Mouse (Mus musculus): ENCODE data around the gene Gm10153. TPM values are rescaled to one million over a fixed set of nuclear protein-coding genes. Genes with fewer than 3 reads are reported as not detected.
"Not testable (repeated sequence)": the region's sequence is repeated elsewhere in the genome, so short reads cannot be mapped to it uniquely, and the experiment has no call there.

Gm10153 gene
- not detected in 2 replicates for polyA plus RNA-seq (2014; fragmentation: Nextera tagmentation; extraction: Ambion mirVana)

DNA sequence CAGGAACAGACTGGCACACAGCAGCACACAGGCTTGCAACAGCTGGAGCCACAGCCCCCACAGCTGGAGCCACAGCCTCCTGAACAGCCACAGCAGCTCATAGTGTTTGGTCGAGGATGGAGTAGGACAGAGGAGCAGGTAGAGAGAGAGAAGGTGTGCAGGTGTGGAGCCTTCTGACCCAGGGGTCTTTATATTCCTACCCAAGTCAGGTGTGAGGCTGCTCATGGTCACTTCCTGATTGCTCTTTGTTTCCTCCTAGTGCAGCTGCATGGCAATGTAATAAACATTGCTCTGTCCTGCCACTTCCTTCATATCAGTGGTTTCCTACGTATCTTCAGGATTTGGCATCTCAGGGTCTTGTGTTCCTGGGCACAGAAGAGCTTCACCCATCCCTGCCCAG is at the start of gene Gm10153:
Gene Gm10153 (minus strand): TSS at position 101 of the 400 bp plus-strand sequence.
- Histone ChIP-seq H3K9me3 (ENCODE audit: control insufficient read depth, low read length) (0 out of 2 replicates have a peak, but pooled peaks cover 3% of the 10 kb centered on the region), H3K4me3 (ENCODE audit: control insufficient read depth in 1 of 2, insufficient read depth in 1 of 2, low read depth in 1 of 2, low read length in 2 of 2) (no peak within 1 kb of the TSS), H3K4me1 (ENCODE audit: control insufficient read depth in 2 of 2, insufficient read depth in 2 of 2, low read length in 2 of 2) (no peaks in the 10 kb centered on the region), H3K27me3 (ENCODE audit: control insufficient read depth, insufficient read depth, low read length) (0 out of 2 replicates have a peak, but pooled peaks cover 2% of the 10 kb centered on the region), H3K4me2 (ENCODE audit: low read length) (no peak within 1 kb of the TSS), H3K36me3 (ENCODE audit: control insufficient read depth, insufficient read depth, low read length) (no peaks in the 10 kb centered on the region), H3K9ac (ENCODE audit: low read length) (no peak within 1 kb of the TSS), H3K27ac (replicated peaks in 1 of 2; ENCODE audit: control insufficient read depth in 1 of 2, insufficient read depth in 1 of 2, low read depth in 2 of 2, low read length in 2 of 2) (no peak within 1 kb of the TSS)
- ATAC-seq (ENCODE audit: insufficient number of reproducible peaks, insufficient read depth, low FRiP score, low read depth) = no peak
- WGBS = 34% methylated on average over 2 of the region's 2 CpGs

- Histone ChIP-seq H3K4me2 (ENCODE audit: low read length) (no peak overlapping the region), H3K27me3 (ENCODE audit: control insufficient read depth, insufficient read depth, low read length) (no peaks in the 10 kb centered on the region), H3K36me3 (ENCODE audit: control insufficient read depth, insufficient read depth, low read length) (no peaks in the 10 kb centered on the region), H3K9ac (ENCODE audit: low read length) (no peak overlapping the region), H3K9me3 (ENCODE audit: control insufficient read depth, low read length) (peaks cover 15% of the 10 kb centered on the region; the same call in 1 of the 2 replicates), H3K4me3 (ENCODE audit: control insufficient read depth in 1 of 2, insufficient read depth in 1 of 2, low read depth in 1 of 2, low read length in 2 of 2) (no peak overlapping the region), H3K27ac (replicated peaks in 1 of 2; ENCODE audit: control insufficient read depth in 1 of 2, insufficient read depth in 1 of 2, low read depth in 2 of 2, low read length in 2 of 2) (no peak overlapping the region), H3K4me1 (ENCODE audit: control insufficient read depth in 2 of 2, insufficient read depth in 2 of 2, low read length in 2 of 2) (no peaks in the 10 kb centered on the region)
- no peak for ATAC-seq (ENCODE audit: insufficient number of reproducible peaks, insufficient read depth, low FRiP score, low read depth)
- 40% methylated on average over 1 of the region's 1 CpGs for WGBS
Measured at GRCm38 (mm10) chr7:142231540-142231939, 41.4 kb upstream of the Gm10153 start.

GRCm38 (mm10) chr7:142229871-142230270 is 39.7 kb upstream of the Gm10153 start, which contains the start of gene Krtap5-5:
Krtap5-5 (minus strand) TSS chr7:142229971.
- H3K4me1 ChIP-seq (ENCODE audit: control insufficient read depth in 2 of 2, insufficient read depth in 2 of 2, low read length in 2 of 2); ATAC-seq (ENCODE audit: insufficient number of reproducible peaks, insufficient read depth, low FRiP score, low read depth); H3K9me3 ChIP-seq (ENCODE audit: control insufficient read depth, low read length); H3K9ac ChIP-seq (ENCODE audit: low read length); H3K4me2 ChIP-seq (ENCODE audit: low read length); H3K36me3 ChIP-seq (ENCODE audit: control insufficient read depth, insufficient read depth, low read length); H3K4me3 ChIP-seq (ENCODE audit: control insufficient read depth in 1 of 2, insufficient read depth in 1 of 2, low read depth in 1 of 2, low read length in 2 of 2); H3K27ac ChIP-seq (replicated peaks in 1 of 2; ENCODE audit: control insufficient read depth in 1 of 2, insufficient read depth in 1 of 2, low read depth in 2 of 2, low read length in 2 of 2); H3K27me3 ChIP-seq (ENCODE audit: control insufficient read depth, insufficient read depth, low read length): not testable (repeated sequence)
- 33% methylated on average over 3 of the region's 3 CpGs for WGBS

DNA sequence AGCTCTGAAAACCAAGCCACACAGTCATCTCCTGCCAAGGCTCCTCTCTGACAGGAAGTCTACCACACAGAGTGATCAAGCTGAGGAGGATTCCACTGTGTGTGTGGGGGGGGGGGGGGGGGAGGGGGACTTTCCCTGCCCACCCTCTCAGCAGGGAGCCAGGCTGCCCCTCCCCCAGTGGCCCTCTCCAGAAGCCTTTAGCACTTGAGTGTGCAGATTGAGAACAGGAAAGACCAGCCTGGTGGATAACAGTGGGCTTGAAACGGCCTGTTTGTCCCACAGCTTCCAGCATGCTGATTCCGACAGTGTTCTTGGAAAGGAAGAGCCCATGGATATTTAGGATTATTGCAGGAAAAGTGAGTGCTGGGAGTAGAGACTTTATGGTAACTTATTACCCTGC is 34.3 kb upstream of the Gm10153 start:
- Histone ChIP-seq H3K27ac (replicated peaks in 1 of 2; ENCODE audit: control insufficient read depth in 1 of 2, insufficient read depth in 1 of 2, low read depth in 2 of 2, low read length in 2 of 2) (no peak overlapping the region), H3K4me1 (ENCODE audit: control insufficient read depth in 2 of 2, insufficient read depth in 2 of 2, low read length in 2 of 2) (no peaks in the 10 kb centered on the region), H3K4me3 (ENCODE audit: control insufficient read depth in 1 of 2, insufficient read depth in 1 of 2, low read depth in 1 of 2, low read length in 2 of 2) (no peak overlapping the region), H3K36me3 (ENCODE audit: control insufficient read depth, insufficient read depth, low read length) (no peaks in the 10 kb centered on the region), H3K9me3 (ENCODE audit: control insufficient read depth, low read length) (no peaks in the 10 kb centered on the region), H3K27me3 (ENCODE audit: control insufficient read depth, insufficient read depth, low read length) (no peaks in the 10 kb centered on the region), H3K4me2 (ENCODE audit: low read length) (no peak overlapping the region), H3K9ac (ENCODE audit: low read length) (no peak overlapping the region)
- 14% methylated on average over 2 of the region's 2 CpGs for WGBS
- no peak for ATAC-seq (ENCODE audit: insufficient number of reproducible peaks, insufficient read depth, low FRiP score, low read depth)

DNA sequence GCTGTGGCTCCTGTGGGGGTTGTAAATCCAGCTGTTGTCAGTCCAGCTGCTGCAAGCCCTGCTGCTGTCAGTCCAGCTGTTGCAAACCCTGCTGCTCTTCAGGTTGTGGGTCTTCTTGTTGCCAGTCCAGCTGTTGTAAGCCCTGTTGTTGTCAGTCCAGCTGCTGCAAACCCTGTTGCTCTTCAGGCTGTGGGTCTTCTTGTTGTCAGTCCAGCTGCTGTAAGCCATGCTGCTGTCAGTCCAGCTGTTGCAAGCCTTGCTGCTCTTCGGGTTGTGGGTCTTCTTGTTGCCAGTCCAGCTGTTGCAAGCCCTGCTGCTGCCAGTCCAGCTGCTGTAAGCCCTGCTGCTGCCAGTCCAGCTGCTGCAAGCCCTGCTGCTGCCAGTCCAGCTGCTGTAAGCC is 21.9 kb upstream of the Gm10153 start:
- not testable (repeated sequence) for H3K9ac ChIP-seq (ENCODE audit: low read length); H3K27ac ChIP-seq (replicated peaks in 1 of 2; ENCODE audit: control insufficient read depth in 1 of 2, insufficient read depth in 1 of 2, low read depth in 2 of 2, low read length in 2 of 2); H3K36me3 ChIP-seq (ENCODE audit: control insufficient read depth, insufficient read depth, low read length); H3K4me1 ChIP-seq (ENCODE audit: control insufficient read depth in 2 of 2, insufficient read depth in 2 of 2, low read length in 2 of 2); H3K4me2 ChIP-seq (ENCODE audit: low read length); ATAC-seq (ENCODE audit: insufficient number of reproducible peaks, insufficient read depth, low FRiP score, low read depth); H3K27me3 ChIP-seq (ENCODE audit: control insufficient read depth, insufficient read depth, low read length); H3K4me3 ChIP-seq (ENCODE audit: control insufficient read depth in 1 of 2, insufficient read depth in 1 of 2, low read depth in 1 of 2, low read length in 2 of 2); H3K9me3 ChIP-seq (ENCODE audit: control insufficient read depth, low read length)
- 50% methylated on average over 1 of the region's 1 CpGs for WGBS

- Histone ChIP-seq H3K4me3 (ENCODE audit: control insufficient read depth in 1 of 2, insufficient read depth in 1 of 2, low read depth in 1 of 2, low read length in 2 of 2) (no peak within 1 kb of the TSS), H3K9ac (ENCODE audit: low read length) (no peak within 1 kb of the TSS), H3K27me3 (ENCODE audit: control insufficient read depth, insufficient read depth, low read length) (no peaks in the 10 kb centered on the region), H3K4me1 (ENCODE audit: control insufficient read depth in 2 of 2, insufficient read depth in 2 of 2, low read length in 2 of 2) (no peaks in the 10 kb centered on the region), H3K9me3 (ENCODE audit: control insufficient read depth, low read length) (no peaks in the 10 kb centered on the region), H3K36me3 (ENCODE audit: control insufficient read depth, insufficient read depth, low read length) (no peaks in the 10 kb centered on the region), H3K27ac (replicated peaks in 1 of 2; ENCODE audit: control insufficient read depth in 1 of 2, insufficient read depth in 1 of 2, low read depth in 2 of 2, low read length in 2 of 2) (no peak within 1 kb of the TSS), H3K4me2 (ENCODE audit: low read length) (no peak within 1 kb of the TSS)
- WGBS = 45% methylated on average over 1 of the region's 1 CpGs
- no peak for ATAC-seq (ENCODE audit: insufficient number of reproducible peaks, insufficient read depth, low FRiP score, low read depth)
Measured at GRCm38 (mm10) chr7:142211559-142211958, 21.4 kb upstream of the Gm10153 start, which contains the start of gene Gm7579. Gm7579 (plus strand) TSS chr7:142211859.

DNA sequence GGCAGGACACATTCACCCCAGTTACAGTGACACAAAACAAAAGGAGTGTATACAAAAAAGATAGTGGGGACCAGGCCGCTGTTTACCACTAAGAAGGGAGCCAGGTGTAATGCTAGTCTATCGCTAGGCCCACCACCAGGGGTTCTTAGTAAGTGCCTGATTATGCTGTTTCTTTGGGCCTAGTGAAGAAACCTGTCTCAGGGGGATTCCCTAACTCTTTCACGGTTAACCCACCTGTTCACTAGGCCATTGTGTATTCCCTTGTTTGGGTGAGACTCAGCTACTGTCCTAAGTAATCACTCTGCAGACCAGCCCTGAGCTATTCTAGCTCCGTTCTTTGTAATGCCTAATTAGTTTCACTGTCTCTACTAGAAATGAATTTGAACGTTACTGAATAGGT is 16.7 kb upstream of the Gm10153 start:
- not testable (repeated sequence) for H3K4me1 ChIP-seq (ENCODE audit: control insufficient read depth in 2 of 2, insufficient read depth in 2 of 2, low read length in 2 of 2); ATAC-seq (ENCODE audit: insufficient number of reproducible peaks, insufficient read depth, low FRiP score, low read depth); H3K27me3 ChIP-seq (ENCODE audit: control insufficient read depth, insufficient read depth, low read length); H3K27ac ChIP-seq (replicated peaks in 1 of 2; ENCODE audit: control insufficient read depth in 1 of 2, insufficient read depth in 1 of 2, low read depth in 2 of 2, low read length in 2 of 2); H3K36me3 ChIP-seq (ENCODE audit: control insufficient read depth, insufficient read depth, low read length); H3K4me2 ChIP-seq (ENCODE audit: low read length); H3K9me3 ChIP-seq (ENCODE audit: control insufficient read depth, low read length); H3K4me3 ChIP-seq (ENCODE audit: control insufficient read depth in 1 of 2, insufficient read depth in 1 of 2, low read depth in 1 of 2, low read length in 2 of 2); H3K9ac ChIP-seq (ENCODE audit: low read length)
- WGBS = 74% methylated on average over 5 of the region's 5 CpGs

GRCm38 (mm10) chr7:142205488-142205887 is 15.3 kb upstream of the Gm10153 start:
- no peaks in the 10 kb centered on the region for H3K9me3 ChIP-seq (ENCODE audit: control insufficient read depth, low read length)
- H3K4me1 ChIP-seq (ENCODE audit: control insufficient read depth in 2 of 2, insufficient read depth in 2 of 2, low read length in 2 of 2) = no peaks in the 10 kb centered on the region
- no peak overlapping the region for H3K4me3 ChIP-seq (ENCODE audit: control insufficient read depth in 1 of 2, insufficient read depth in 1 of 2, low read depth in 1 of 2, low read length in 2 of 2)
- no peak overlapping the region for H3K27ac ChIP-seq (replicated peaks in 1 of 2; ENCODE audit: control insufficient read depth in 1 of 2, insufficient read depth in 1 of 2, low read depth in 2 of 2, low read length in 2 of 2)
- no peak overlapping the region for H3K9ac ChIP-seq (ENCODE audit: low read length)
- no peaks in the 10 kb centered on the region for H3K36me3 ChIP-seq (ENCODE audit: control insufficient read depth, insufficient read depth, low read length)
- no peak overlapping the region for H3K4me2 ChIP-seq (ENCODE audit: low read length)
- no peaks in the 10 kb centered on the region for H3K27me3 ChIP-seq (ENCODE audit: control insufficient read depth, insufficient read depth, low read length)
- no peak for ATAC-seq (ENCODE audit: insufficient number of reproducible peaks, insufficient read depth, low FRiP score, low read depth)
